Mouse (Mus musculus): ENCODE measurements around the gene Ipcef1. TPM values are rescaled to one million over a fixed set of nuclear protein-coding genes. Genes with fewer than 3 reads are reported as not detected.

Ipcef1 gene
- polyA plus RNA-seq, 1 experiment from 2014 or later: 0.30 TPM

GRCm38 (mm10) chr10:7047288-7047918, 4.9 kb downstream of the Ipcef1 start:
- ATAC-seq (ENCODE audit: low FRiP score, low TSS enrichment) (no peak), DNase-seq (ENCODE audit: low spot score) (no peak)
- no peak overlapping the region for H3K9ac ChIP-seq (ENCODE audit: low read length)
- H3K4me3 ChIP-seq (ENCODE audit: low read depth, low read length): no peak overlapping the region
- no peaks in the 10 kb centered on the region; the same call in 1 of the 2 replicates for H3K4me1 ChIP-seq (replicated peaks; ENCODE audit: control insufficient read depth, insufficient read depth)
- no peaks in the 10 kb centered on the region for H3K36me3 ChIP-seq (ENCODE audit: control insufficient read depth, insufficient read depth, low read length)
- H3K27me3 ChIP-seq (ENCODE audit: control insufficient read depth, insufficient read depth, low read length): no peaks in the 10 kb centered on the region
- H3K9me3 ChIP-seq (ENCODE audit: control insufficient read depth, low read length): no peaks in the 10 kb centered on the region
- no peak for TF ChIP-seq CTCF (IDR thresholded peaks at IDR 0.05; ENCODE audit: low read depth)
- TF ChIP-seq EP300 (optimal IDR thresholded peaks at IDR 0.05): no peak
- WGBS: 14% methylated on average over 10 of the region's 10 CpGs
- 0 out of 2 replicates have a peak overlapping the region, but pooled peaks have one; percentile 1 for H3K4me2 ChIP-seq (replicated peaks; ENCODE audit: low read depth)
- H3K27ac ChIP-seq (replicated peaks): no peak overlapping the region

GRCm38 (mm10) chr10:7043896-7044295, 8.4 kb downstream of the Ipcef1 start:
- no peak for DNase-seq (ENCODE audit: low spot score)
- Histone ChIP-seq H3K9ac (ENCODE audit: low read length) (no peak overlapping the region), H3K4me2 (replicated peaks; ENCODE audit: low read depth) (no peak overlapping the region), H3K4me3 (ENCODE audit: low read depth, low read length) (no peak overlapping the region), H3K9me3 (ENCODE audit: control insufficient read depth, low read length) (no peaks in the 10 kb centered on the region), H3K27me3 (ENCODE audit: control insufficient read depth, insufficient read depth, low read length) (no peaks in the 10 kb centered on the region), H3K36me3 (ENCODE audit: control insufficient read depth, insufficient read depth, low read length) (no peaks in the 10 kb centered on the region), H3K4me1 (replicated peaks; ENCODE audit: control insufficient read depth, insufficient read depth) (no peaks in the 10 kb centered on the region; the same call in 1 of the 2 replicates), H3K27ac (replicated peaks) (no peak overlapping the region)
- WGBS: 71% methylated on average over 5 of the region's 5 CpGs
- ATAC-seq (ENCODE audit: low FRiP score, low TSS enrichment): no peak
- TF ChIP-seq CTCF (IDR thresholded peaks at IDR 0.05; ENCODE audit: low read depth) (no peak), EP300 (optimal IDR thresholded peaks at IDR 0.05) (no peak)

GRCm38 (mm10) chr10:7041032-7041431, 11.2 kb downstream of the Ipcef1 start:
- H3K4me1 ChIP-seq (replicated peaks; ENCODE audit: control insufficient read depth, insufficient read depth): no peaks in the 10 kb centered on the region; the same call in 1 of the 2 replicates
- H3K9ac ChIP-seq (ENCODE audit: low read length): no peak overlapping the region
- TF ChIP-seq CTCF (IDR thresholded peaks at IDR 0.05; ENCODE audit: low read depth) (no peak), EP300 (optimal IDR thresholded peaks at IDR 0.05) (no peak)
- H3K4me3 ChIP-seq (ENCODE audit: low read depth, low read length): no peak overlapping the region
- no peaks in the 10 kb centered on the region for H3K36me3 ChIP-seq (ENCODE audit: control insufficient read depth, insufficient read depth, low read length)
- ATAC-seq (ENCODE audit: low FRiP score, low TSS enrichment) (no peak), DNase-seq (ENCODE audit: low spot score) (no peak)
- no peaks in the 10 kb centered on the region for H3K27me3 ChIP-seq (ENCODE audit: control insufficient read depth, insufficient read depth, low read length)
- H3K27ac ChIP-seq (replicated peaks): no peak overlapping the region
- H3K4me2 ChIP-seq (replicated peaks; ENCODE audit: low read depth): no peak overlapping the region
- no peaks in the 10 kb centered on the region for H3K9me3 ChIP-seq (ENCODE audit: control insufficient read depth, low read length)

- ATAC-seq (ENCODE audit: low FRiP score, low TSS enrichment) (no peak), DNase-seq (ENCODE audit: low spot score) (no peak)
- TF ChIP-seq CTCF (IDR thresholded peaks at IDR 0.05; ENCODE audit: low read depth) (no peak), EP300 (optimal IDR thresholded peaks at IDR 0.05) (no peak)
- WGBS: 85% methylated on average over 5 of the region's 5 CpGs
- H3K4me3 ChIP-seq (ENCODE audit: low read depth, low read length): no peak overlapping the region
- no peaks in the 10 kb centered on the region for H3K9me3 ChIP-seq (ENCODE audit: control insufficient read depth, low read length)
- no peaks in the 10 kb centered on the region; the same call in 1 of the 2 replicates for H3K4me1 ChIP-seq (replicated peaks; ENCODE audit: control insufficient read depth, insufficient read depth)
- no peak overlapping the region for H3K4me2 ChIP-seq (replicated peaks; ENCODE audit: low read depth)
- no peak overlapping the region for H3K27ac ChIP-seq (replicated peaks)
- no peaks in the 10 kb centered on the region for H3K27me3 ChIP-seq (ENCODE audit: control insufficient read depth, insufficient read depth, low read length)
- H3K36me3 ChIP-seq (ENCODE audit: control insufficient read depth, insufficient read depth, low read length): no peaks in the 10 kb centered on the region
- H3K9ac ChIP-seq (ENCODE audit: low read length): no peak overlapping the region
Observed at GRCm38 (mm10) chr10:7037194-7037593, 15.1 kb downstream of the Ipcef1 start.

- no peaks in the 10 kb centered on the region for H3K27me3 ChIP-seq (ENCODE audit: control insufficient read depth, insufficient read depth, low read length)
- 72% methylated on average over 12 of the region's 12 CpGs for WGBS
- H3K27ac ChIP-seq (replicated peaks): no peak overlapping the region
- no peaks in the 10 kb centered on the region for H3K36me3 ChIP-seq (ENCODE audit: control insufficient read depth, insufficient read depth, low read length)
- H3K4me2 ChIP-seq (replicated peaks; ENCODE audit: low read depth): no peak overlapping the region
- no peak for ATAC-seq (ENCODE audit: low FRiP score, low TSS enrichment)
- no peaks in the 10 kb centered on the region; the same call in 1 of the 2 replicates for H3K4me1 ChIP-seq (replicated peaks; ENCODE audit: control insufficient read depth, insufficient read depth)
- TF ChIP-seq EP300 (optimal IDR thresholded peaks at IDR 0.05) (no peak), CTCF (IDR thresholded peaks at IDR 0.05; ENCODE audit: low read depth) (no peak)
- no peaks in the 10 kb centered on the region for H3K9me3 ChIP-seq (ENCODE audit: control insufficient read depth, low read length)
- H3K4me3 ChIP-seq (ENCODE audit: low read depth, low read length): no peak overlapping the region
- DNase-seq (ENCODE audit: low spot score): no peak
- H3K9ac ChIP-seq (ENCODE audit: low read length): no peak overlapping the region
Observed at GRCm38 (mm10) chr10:7035547-7035946, 16.7 kb downstream of the Ipcef1 start.

DNA sequence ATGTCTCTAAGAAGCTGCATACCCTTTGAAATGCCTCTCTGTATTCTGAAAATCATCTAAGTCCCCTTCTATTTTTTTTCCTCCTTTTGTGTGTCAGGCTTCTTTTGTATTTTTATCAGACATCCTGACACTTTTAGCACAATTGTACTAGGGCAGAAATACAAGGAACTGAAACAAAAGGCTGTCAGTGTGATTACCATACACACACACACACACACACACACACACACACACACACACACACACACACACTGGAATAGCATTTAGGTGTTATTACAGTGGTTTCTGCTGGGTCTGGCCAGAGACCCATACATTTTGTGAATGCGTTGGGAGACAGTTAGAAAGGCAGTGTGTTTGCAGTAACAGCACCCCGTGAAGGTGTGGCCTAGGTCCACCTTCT, 18.8 kb downstream of the Ipcef1 start:
- 83% methylated on average over 2 of the region's 2 CpGs for WGBS
- TF ChIP-seq EP300 (optimal IDR thresholded peaks at IDR 0.05) (no peak), CTCF (IDR thresholded peaks at IDR 0.05; ENCODE audit: low read depth) (no peak)
- no peak overlapping the region for H3K4me2 ChIP-seq (replicated peaks; ENCODE audit: low read depth)

More for the DNA sequence above, 18.8 kb downstream of the Ipcef1 start:
- Histone ChIP-seq H3K36me3 (ENCODE audit: control insufficient read depth, insufficient read depth, low read length) (no peaks in the 10 kb centered on the region), H3K27me3 (ENCODE audit: control insufficient read depth, insufficient read depth, low read length) (no peaks in the 10 kb centered on the region), H3K27ac (replicated peaks) (no peak overlapping the region), H3K9me3 (ENCODE audit: control insufficient read depth, low read length) (no peaks in the 10 kb centered on the region), H3K9ac (ENCODE audit: low read length) (no peak overlapping the region), H3K4me3 (ENCODE audit: low read depth, low read length) (no peak overlapping the region), H3K4me1 (replicated peaks; ENCODE audit: control insufficient read depth, insufficient read depth) (no peaks in the 10 kb centered on the region)
- DNase-seq (ENCODE audit: low spot score) (no peak), ATAC-seq (ENCODE audit: low FRiP score, low TSS enrichment) (no peak)
